Mouse (Mus musculus): Measurements from ENCODE around the gene Rrp1.

DNA sequence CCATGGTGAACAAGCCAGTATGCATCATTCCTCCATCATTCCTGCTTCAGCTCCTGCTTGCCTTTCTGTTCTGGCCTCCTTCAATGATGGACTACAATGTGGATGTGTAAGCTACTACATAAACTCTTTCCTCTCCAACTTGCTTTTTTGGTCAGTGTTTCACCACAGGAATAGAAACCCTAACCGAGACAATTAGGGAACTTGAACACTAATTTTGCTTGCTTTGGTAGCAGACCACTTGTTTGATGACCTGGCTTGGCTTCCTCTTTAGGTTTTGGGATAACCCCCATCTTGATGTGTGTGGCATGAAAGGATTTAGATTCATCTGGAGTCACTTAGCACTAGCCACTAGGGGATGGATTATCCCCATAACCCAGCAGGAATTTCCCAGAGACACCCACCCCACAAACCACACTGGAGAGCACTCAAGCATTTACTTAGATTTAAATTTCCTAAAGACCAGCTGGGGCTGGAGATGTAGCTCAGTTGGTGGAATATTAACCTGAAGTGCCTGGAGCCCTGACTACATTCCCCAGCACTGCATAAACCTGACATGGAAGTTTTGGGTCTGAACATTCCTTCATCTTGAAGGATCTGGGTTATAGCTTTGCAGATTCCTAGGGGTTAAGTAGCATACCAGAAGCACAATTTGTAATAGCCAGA is 56.8 kb downstream of the Rrp1 start:
- no peak for TF ChIP-seq POLR2A (IDR thresholded peaks at IDR 0.05; ENCODE audit: borderline replicate concordance, control insufficient read depth, low read depth, low read length)
- no peak for TF ChIP-seq CTCF (IDR thresholded peaks at IDR 0.05; ENCODE audit: control insufficient read depth, insufficient read depth, low read length)

Data from bone marrow, adult 2 months (tissue).